Mouse (Mus musculus): Measurements from ENCODE around the gene Ccdc190. TPM values are rescaled to one million over a fixed set of nuclear protein-coding genes. Genes with fewer than 3 reads are reported as not detected.

Gene Ccdc190
- 0.20 TPM in 1 of 2 replicates, not detected in the other for polyA plus RNA-seq (2015; fragmentation: Nextera tagmentation; extraction: Ambion mirVana)

GRCm38 (mm10) chr1:169928454-169928971 lies at the start of gene Ccdc190:
Ccdc190 (plus strand) TSS chr1:169928648.
- Histone ChIP-seq H3K4me3 (no peak within 1 kb of the TSS), H3K36me3 (no peaks in the 10 kb centered on the region), H3K27ac (0 out of 2 replicates have a peak within 1 kb of the TSS, but pooled peaks have one; percentile 19), H3K27me3 (no peaks in the 10 kb centered on the region), H3K9ac (no peak within 1 kb of the TSS), H3K9me3 (no peaks in the 10 kb centered on the region), H3K4me1 (peaks cover 7% of the 10 kb centered on the region; the same call in 1 of the 2 replicates), H3K4me2 (peak within 1 kb of the TSS; percentile 40)
- peak; percentile 65; the same call in 1 of the 2 replicates for ATAC-seq (ENCODE audit: borderline replicate concordance, extremely low read depth, low FRiP score, low TSS enrichment)
- 17% methylated on average over 12 of the region's 12 CpGs for WGBS

- Histone ChIP-seq H3K9ac (no peak overlapping the region), H3K4me3 (no peak overlapping the region), H3K9me3 (no peaks in the 10 kb centered on the region), H3K36me3 (no peaks in the 10 kb centered on the region), H3K27ac (no peak overlapping the region), H3K27me3 (no peaks in the 10 kb centered on the region), H3K4me2 (no peak overlapping the region), H3K4me1 (no peaks in the 10 kb centered on the region)
- no peak for ATAC-seq (ENCODE audit: borderline replicate concordance, extremely low read depth, low FRiP score, low TSS enrichment)
- 82% methylated on average over 4 of the region's 4 CpGs for WGBS
Observed at GRCm38 (mm10) chr1:169879060-169879459, 49.4 kb upstream of the Ccdc190 start.

GRCm38 (mm10) chr1:169880181-169880580 lies 48.3 kb upstream of the Ccdc190 start:
- Histone ChIP-seq H3K27ac (no peak overlapping the region), H3K4me1 (no peaks in the 10 kb centered on the region), H3K36me3 (no peaks in the 10 kb centered on the region), H3K9me3 (no peaks in the 10 kb centered on the region), H3K27me3 (no peaks in the 10 kb centered on the region), H3K4me3 (no peak overlapping the region), H3K4me2 (no peak overlapping the region), H3K9ac (no peak overlapping the region)
- ATAC-seq (ENCODE audit: borderline replicate concordance, extremely low read depth, low FRiP score, low TSS enrichment): no peak
- WGBS: 85% methylated on average over 5 of the region's 5 CpGs

- Histone ChIP-seq H3K4me3 (no peak overlapping the region), H3K9ac (no peak overlapping the region), H3K4me2 (no peak overlapping the region), H3K27ac (no peak overlapping the region), H3K36me3 (no peaks in the 10 kb centered on the region), H3K4me1 (no peaks in the 10 kb centered on the region), H3K9me3 (no peaks in the 10 kb centered on the region), H3K27me3 (no peaks in the 10 kb centered on the region)
- ATAC-seq (ENCODE audit: borderline replicate concordance, extremely low read depth, low FRiP score, low TSS enrichment): peak; percentile 42; the same call in 1 of the 2 replicates
- whole genome bisulfite sequencing: 54% methylated on average over 5 of the region's 5 CpGs
Observed at GRCm38 (mm10) chr1:169883081-169883565, 45.3 kb upstream of the Ccdc190 start.

- 57% methylated on average over 2 of the region's 2 CpGs for WGBS
- no peaks in the 10 kb centered on the region for H3K9me3 ChIP-seq
Observed at GRCm38 (mm10) chr1:169889250-169889649, 39.2 kb upstream of the Ccdc190 start.

GRCm38 (mm10) chr1:169893976-169894375 lies 34.5 kb upstream of the Ccdc190 start:
- Histone ChIP-seq H3K36me3 (no peaks in the 10 kb centered on the region), H3K9me3 (no peaks in the 10 kb centered on the region), H3K4me2 (no peak overlapping the region), H3K27ac (no peak overlapping the region), H3K4me1 (no peaks in the 10 kb centered on the region), H3K9ac (no peak overlapping the region), H3K4me3 (no peak overlapping the region), H3K27me3 (no peaks in the 10 kb centered on the region)
- ATAC-seq (ENCODE audit: borderline replicate concordance, extremely low read depth, low FRiP score, low TSS enrichment): no peak
- 84% methylated on average over 2 of the region's 2 CpGs for WGBS

More at GRCm38 (mm10) chr1:169889250-169889649, 39.2 kb upstream of the Ccdc190 start:
- Histone ChIP-seq H3K36me3 (no peaks in the 10 kb centered on the region), H3K4me2 (no peak overlapping the region), H3K4me1 (no peaks in the 10 kb centered on the region), H3K9ac (no peak overlapping the region), H3K4me3 (no peak overlapping the region), H3K27ac (no peak overlapping the region), H3K27me3 (no peaks in the 10 kb centered on the region)
- ATAC-seq (ENCODE audit: borderline replicate concordance, extremely low read depth, low FRiP score, low TSS enrichment): no peak

- Histone ChIP-seq H3K4me3 (no peak overlapping the region), H3K9ac (no peak overlapping the region), H3K4me2 (no peak overlapping the region), H3K27ac (no peak overlapping the region), H3K9me3 (no peaks in the 10 kb centered on the region), H3K4me1 (no peaks in the 10 kb centered on the region), H3K27me3 (no peaks in the 10 kb centered on the region), H3K36me3 (no peaks in the 10 kb centered on the region)
- ATAC-seq (ENCODE audit: borderline replicate concordance, extremely low read depth, low FRiP score, low TSS enrichment): no peak
- WGBS: 25% methylated on average over 1 of the region's 1 CpGs
Observed at GRCm38 (mm10) chr1:169895686-169896085, 32.8 kb upstream of the Ccdc190 start.

- WGBS: 54% methylated on average over 1 of the region's 1 CpGs
- H3K9ac ChIP-seq: no peak overlapping the region
- no peak overlapping the region for H3K4me3 ChIP-seq
- H3K27me3 ChIP-seq: no peaks in the 10 kb centered on the region
- ATAC-seq (ENCODE audit: borderline replicate concordance, extremely low read depth, low FRiP score, low TSS enrichment): no peak
- H3K4me1 ChIP-seq: no peaks in the 10 kb centered on the region
- H3K27ac ChIP-seq: no peak overlapping the region
- H3K9me3 ChIP-seq: no peaks in the 10 kb centered on the region
- H3K36me3 ChIP-seq: no peaks in the 10 kb centered on the region
- no peak overlapping the region for H3K4me2 ChIP-seq
Observed at GRCm38 (mm10) chr1:169897916-169898315, 30.5 kb upstream of the Ccdc190 start.

GRCm38 (mm10) chr1:169898607-169899006 lies 29.8 kb upstream of the Ccdc190 start:
- no peak overlapping the region for H3K4me2 ChIP-seq
- 66% methylated on average over 7 of the region's 7 CpGs for WGBS
- no peak for ATAC-seq (ENCODE audit: borderline replicate concordance, extremely low read depth, low FRiP score, low TSS enrichment)
- no peak overlapping the region for H3K9ac ChIP-seq
- no peak overlapping the region for H3K27ac ChIP-seq
- no peaks in the 10 kb centered on the region for H3K36me3 ChIP-seq
- no peaks in the 10 kb centered on the region for H3K4me1 ChIP-seq
- no peaks in the 10 kb centered on the region for H3K27me3 ChIP-seq
- H3K9me3 ChIP-seq: no peaks in the 10 kb centered on the region
- H3K4me3 ChIP-seq: no peak overlapping the region

GRCm38 (mm10) chr1:169900771-169901336 lies 27.6 kb upstream of the Ccdc190 start:
- Histone ChIP-seq H3K9me3 (no peaks in the 10 kb centered on the region), H3K4me2 (no peak overlapping the region), H3K36me3 (no peaks in the 10 kb centered on the region), H3K4me1 (no peaks in the 10 kb centered on the region), H3K27me3 (no peaks in the 10 kb centered on the region), H3K4me3 (no peak overlapping the region), H3K9ac (no peak overlapping the region), H3K27ac (no peak overlapping the region)
- no peak for ATAC-seq (ENCODE audit: borderline replicate concordance, extremely low read depth, low FRiP score, low TSS enrichment)
- 88% methylated on average over 3 of the region's 3 CpGs for WGBS

GRCm38 (mm10) chr1:169909163-169909562 lies 19.3 kb upstream of the Ccdc190 start:
- peak; percentile 55; the same call in 1 of the 2 replicates for ATAC-seq (ENCODE audit: borderline replicate concordance, extremely low read depth, low FRiP score, low TSS enrichment)
- Histone ChIP-seq H3K4me3 (no peak overlapping the region), H3K27me3 (no peaks in the 10 kb centered on the region), H3K4me2 (no peak overlapping the region), H3K9ac (no peak overlapping the region), H3K36me3 (no peaks in the 10 kb centered on the region), H3K4me1 (0 out of 2 replicates have a peak, but pooled peaks cover 4% of the 10 kb centered on the region), H3K9me3 (no peaks in the 10 kb centered on the region), H3K27ac (no peak overlapping the region)
- WGBS: 55% methylated on average over 5 of the region's 5 CpGs

- Histone ChIP-seq H3K4me1 (0 out of 2 replicates have a peak, but pooled peaks cover 4% of the 10 kb centered on the region), H3K27me3 (no peaks in the 10 kb centered on the region), H3K4me3 (no peak overlapping the region), H3K4me2 (no peak overlapping the region), H3K9me3 (no peaks in the 10 kb centered on the region), H3K9ac (no peak overlapping the region), H3K36me3 (no peaks in the 10 kb centered on the region), H3K27ac (no peak overlapping the region)
- 89% methylated on average over 6 of the region's 6 CpGs for WGBS
- no peak for ATAC-seq (ENCODE audit: borderline replicate concordance, extremely low read depth, low FRiP score, low TSS enrichment)
Observed at GRCm38 (mm10) chr1:169909659-169910058, 18.8 kb upstream of the Ccdc190 start.
